Mouse (Mus musculus): ENCODE measurements around the gene C9. TPM values are rescaled to one million over a fixed set of nuclear protein-coding genes. Genes with fewer than 3 reads are reported as not detected.

C9 gene
- polyA plus RNA-seq, 1 experiment from 2014 or later: not detected

- 91% methylated on average over 3 of the region's 3 CpGs for WGBS
- H3K27me3 ChIP-seq (ENCODE audit: control insufficient read depth, insufficient read depth, low read length): no peaks in the 10 kb centered on the region
- no peak overlapping the region for H3K9ac ChIP-seq (ENCODE audit: low read length)
- no peak overlapping the region for H3K4me2 ChIP-seq (ENCODE audit: low read depth)
- ATAC-seq (ENCODE audit: insufficient read depth, low FRiP score, low TSS enrichment) (no peak), DNase-seq (ENCODE audit: low spot score) (no peak)
- no peak overlapping the region for H3K27ac ChIP-seq (ENCODE audit: low read depth, low read length)
- no peaks in the 10 kb centered on the region for H3K4me1 ChIP-seq (ENCODE audit: control insufficient read depth, insufficient read depth, low read length)
- H3K36me3 ChIP-seq (ENCODE audit: control insufficient read depth, insufficient read depth, low read length): no peaks in the 10 kb centered on the region
- H3K9me3 ChIP-seq (ENCODE audit: control insufficient read depth, low read length): no peaks in the 10 kb centered on the region
- no peak overlapping the region for H3K4me3 ChIP-seq (ENCODE audit: low read depth, low read length)
These were observed 88.8 kb downstream of the C9 start for GRCm38 (mm10) chr15:6533858-6534343.

- DNase-seq (ENCODE audit: low spot score) (no peak), ATAC-seq (ENCODE audit: insufficient read depth, low FRiP score, low TSS enrichment) (no peak)
- Histone ChIP-seq H3K4me3 (ENCODE audit: low read depth, low read length) (no peak overlapping the region), H3K27ac (ENCODE audit: low read depth, low read length) (no peak overlapping the region), H3K4me1 (ENCODE audit: control insufficient read depth, insufficient read depth, low read length) (no peaks in the 10 kb centered on the region), H3K9ac (ENCODE audit: low read length) (no peak overlapping the region), H3K27me3 (ENCODE audit: control insufficient read depth, insufficient read depth, low read length) (no peaks in the 10 kb centered on the region), H3K36me3 (ENCODE audit: control insufficient read depth, insufficient read depth, low read length) (no peaks in the 10 kb centered on the region), H3K4me2 (ENCODE audit: low read depth) (no peak overlapping the region), H3K9me3 (ENCODE audit: control insufficient read depth, low read length) (no peaks in the 10 kb centered on the region)
- 90% methylated on average over 8 of the region's 8 CpGs for WGBS
These were observed 89.5 kb downstream of the C9 start for GRCm38 (mm10) chr15:6534592-6534991.

- no peak overlapping the region for H3K4me3 ChIP-seq (ENCODE audit: low read depth, low read length)
- H3K9me3 ChIP-seq (ENCODE audit: control insufficient read depth, low read length): no peaks in the 10 kb centered on the region
- DNase-seq (ENCODE audit: low spot score) (no peak), ATAC-seq (ENCODE audit: insufficient read depth, low FRiP score, low TSS enrichment) (no peak)
- WGBS: 82% methylated on average over 7 of the region's 7 CpGs
- no peaks in the 10 kb centered on the region for H3K27me3 ChIP-seq (ENCODE audit: control insufficient read depth, insufficient read depth, low read length)
- no peak overlapping the region for H3K27ac ChIP-seq (ENCODE audit: low read depth, low read length)
- no peak overlapping the region for H3K9ac ChIP-seq (ENCODE audit: low read length)
- H3K4me1 ChIP-seq (ENCODE audit: control insufficient read depth, insufficient read depth, low read length): 0 out of 2 replicates have a peak, but pooled peaks cover 2% of the 10 kb centered on the region
- no peaks in the 10 kb centered on the region for H3K36me3 ChIP-seq (ENCODE audit: control insufficient read depth, insufficient read depth, low read length)
- no peak overlapping the region for H3K4me2 ChIP-seq (ENCODE audit: low read depth)
These were observed 94.7 kb downstream of the C9 start for GRCm38 (mm10) chr15:6539639-6540338.

Other genes starting within 250 kb of the C9 start
- gene Dab2, start 145.5 kb upstream of the C9 start, polyA plus RNA-seq (2014; fragmentation: Nextera tagmentation; extraction: Ambion mirVana): 46.6 and 53.9 TPM in 2 replicates
- 2.8 and 5.6 TPM in 2 replicates for gene Fyb, start 77.5 kb downstream of the C9 start, polyA plus RNA-seq (2014; fragmentation: Nextera tagmentation; extraction: Ambion mirVana)